Mouse (Mus musculus) megakaryocyte, embryonic 14.5 days (primary cell): ENCODE measurements around the gene Efcab3. TPM values are rescaled to one million over a fixed set of nuclear protein-coding genes. Genes with fewer than 3 reads are reported as not detected.
"Not testable (repeated sequence)": the region's sequence is repeated elsewhere in the genome, so short reads cannot be mapped to it uniquely, and the experiment has no call there.

Experiments
- H3K27me3 ChIP-seq: replicated peaks from 2 replicates; pipeline ENCODE3; 2012; ENCODE audit warnings: inconsistent platforms
- H3K36me3 ChIP-seq: replicated peaks from 2 replicates; pipeline ENCODE3; 2012; ENCODE audit warnings: low read length, inconsistent platforms, mixed read lengths
- H3K4me1 ChIP-seq: 2 replicates; pipeline ENCODE4 v1.6.1; 2012; ENCODE audit warnings: inconsistent platforms
- H3K4me3 ChIP-seq: replicated peaks from 2 replicates; pipeline ENCODE3; 2012; ENCODE audit warnings: moderate library complexity, mild to moderate bottlenecking, inconsistent platforms
- H3K9me3 ChIP-seq: 2 replicates; pipeline ENCODE4 v1.6.1; 2012; ENCODE audit warnings: inconsistent platforms
- FLI1 ChIP-seq: IDR thresholded peaks from 2 replicates; pipeline ENCODE4 v1.6.1; 2012; ENCODE audit warnings: low read length, inconsistent platforms, mixed read lengths
- GATA1 ChIP-seq: IDR thresholded peaks from 3 replicates; pipeline ENCODE4 v1.6.1; 2012; ENCODE audit warnings: mixed read lengths, low read length, inconsistent platforms, borderline replicate concordance
- polyA plus RNA-seq: library from polyadenylated mRNA; stranded (reverse); fragments of >175 nt; gene quantifications from 2 replicates; pipeline ENCODE4 v1.2.3, GENCODE M21; 2012; ENCODE audit warnings: low replicate concordance; ENCODE audit not compliant: insufficient read depth

Gene Efcab3
- polyA plus RNA-seq: not detected in 2 replicates

- Histone ChIP-seq H3K36me3 (no peaks in the 10 kb centered on the region), H3K9me3 (peaks cover 8% of the 10 kb centered on the region), H3K4me3 (no peak within 1 kb of the TSS), H3K27me3 (peaks cover 2% of the 10 kb centered on the region), H3K4me1 (no peaks in the 10 kb centered on the region)
- no peak for TF ChIP-seq GATA1
- no peak for TF ChIP-seq FLI1
These were observed at the start of gene Efcab3 for GRCm38 (mm10) chr11:105063292-105063691. Gene Efcab3, plus strand, starts transcription at chr11:105063592.

GRCm38 (mm10) chr11:105021071-105021470 lies 42.3 kb upstream of the Efcab3 start:
- no peak for TF ChIP-seq GATA1
- no peak for TF ChIP-seq FLI1
- peaks cover 8% of the 10 kb centered on the region for H3K27me3 ChIP-seq
- no peaks in the 10 kb centered on the region for H3K9me3 ChIP-seq
- H3K4me3 ChIP-seq: no peak overlapping the region
- no peaks in the 10 kb centered on the region for H3K36me3 ChIP-seq
- no peaks in the 10 kb centered on the region for H3K4me1 ChIP-seq

GRCm38 (mm10) chr11:105028744-105029348 lies 34.5 kb upstream of the Efcab3 start:
- Histone ChIP-seq H3K36me3 (no peaks in the 10 kb centered on the region), H3K4me3 (peak overlapping the region; percentile 3), H3K9me3 (no peaks in the 10 kb centered on the region), H3K27me3 (peaks cover 8% of the 10 kb centered on the region), H3K4me1 (peaks cover 7% of the 10 kb centered on the region)
- TF ChIP-seq GATA1: no peak

GRCm38 (mm10) chr11:105029525-105029924 lies 33.9 kb upstream of the Efcab3 start:
- Histone ChIP-seq H3K4me3 (no peak overlapping the region), H3K27me3 (peaks cover 8% of the 10 kb centered on the region), H3K9me3 (no peaks in the 10 kb centered on the region), H3K36me3 (no peaks in the 10 kb centered on the region), H3K4me1 (peaks cover 7% of the 10 kb centered on the region)
- TF ChIP-seq FLI1 (no peak), GATA1 (no peak)

- Histone ChIP-seq H3K36me3 (no peaks in the 10 kb centered on the region), H3K27me3 (peaks cover 6% of the 10 kb centered on the region), H3K9me3 (no peaks in the 10 kb centered on the region), H3K4me3 (no peak overlapping the region), H3K4me1 (peaks cover 7% of the 10 kb centered on the region)
- TF ChIP-seq GATA1: no peak
- no peak for TF ChIP-seq FLI1
These were observed 33.2 kb upstream of the Efcab3 start for GRCm38 (mm10) chr11:105030229-105030628.

GRCm38 (mm10) chr11:105031103-105031502 lies 32.3 kb upstream of the Efcab3 start:
- TF ChIP-seq GATA1 (no peak), FLI1 (no peak)
- Histone ChIP-seq H3K4me1 (peaks cover 11% of the 10 kb centered on the region), H3K36me3 (no peaks in the 10 kb centered on the region), H3K27me3 (peaks cover 1% of the 10 kb centered on the region), H3K4me3 (no peak overlapping the region), H3K9me3 (no peaks in the 10 kb centered on the region)

- H3K27me3 ChIP-seq: peaks cover 2% of the 10 kb centered on the region
- no peak overlapping the region for H3K4me3 ChIP-seq
- TF ChIP-seq FLI1: no peak
- TF ChIP-seq GATA1: no peak
- H3K4me1 ChIP-seq: peaks cover 4% of the 10 kb centered on the region; the same call in 1 of the 2 replicates
- H3K9me3 ChIP-seq: no peaks in the 10 kb centered on the region
- no peaks in the 10 kb centered on the region for H3K36me3 ChIP-seq
These were observed 28.3 kb upstream of the Efcab3 start for GRCm38 (mm10) chr11:105035081-105035480.

GRCm38 (mm10) chr11:105112448-105112847 lies 49.1 kb downstream of the Efcab3 start:
- H3K4me3 ChIP-seq, H3K9me3 ChIP-seq, H3K27me3 ChIP-seq, H3K36me3 ChIP-seq: not testable (repeated sequence)
- H3K4me1 ChIP-seq: peaks cover 11% of the 10 kb centered on the region

GRCm38 (mm10) chr11:105117814-105118213 lies 54.4 kb downstream of the Efcab3 start:
- Histone ChIP-seq H3K9me3 (no peaks in the 10 kb centered on the region), H3K4me1 (peaks cover 8% of the 10 kb centered on the region), H3K36me3 (no peaks in the 10 kb centered on the region), H3K4me3 (no peak overlapping the region), H3K27me3 (peaks cover 12% of the 10 kb centered on the region)
- TF ChIP-seq FLI1: no peak
- no peak for TF ChIP-seq GATA1

GRCm38 (mm10) chr11:105120551-105121061 lies 57.2 kb downstream of the Efcab3 start:
- H3K9me3 ChIP-seq: no peaks in the 10 kb centered on the region
- peak overlapping the region; percentile 29 for H3K4me3 ChIP-seq
- TF ChIP-seq FLI1: no peak
- TF ChIP-seq GATA1: no peak
- peaks cover 11% of the 10 kb centered on the region for H3K27me3 ChIP-seq
- H3K4me1 ChIP-seq: peaks cover 14% of the 10 kb centered on the region
- H3K36me3 ChIP-seq: no peaks in the 10 kb centered on the region

- not testable (repeated sequence) for H3K36me3 ChIP-seq, H3K4me3 ChIP-seq, H3K9me3 ChIP-seq
- Histone ChIP-seq H3K4me1 (peaks cover 16% of the 10 kb centered on the region), H3K27me3 (peaks cover 11% of the 10 kb centered on the region)
These were observed 58.4 kb downstream of the Efcab3 start for GRCm38 (mm10) chr11:105121792-105122191.
